Mouse (Mus musculus) kidney, postnatal 36 days (tissue): ENCODE measurements around the gene Ceacam14.

Source experiments
- DNase-seq, 2 experiments: peaks; one replicate each; pipeline ENCODE4 v3.0.0; 2021 to 2022; ENCODE audit warnings: mixed read lengths in 2 of 2

Ceacam14 gene

DNA sequence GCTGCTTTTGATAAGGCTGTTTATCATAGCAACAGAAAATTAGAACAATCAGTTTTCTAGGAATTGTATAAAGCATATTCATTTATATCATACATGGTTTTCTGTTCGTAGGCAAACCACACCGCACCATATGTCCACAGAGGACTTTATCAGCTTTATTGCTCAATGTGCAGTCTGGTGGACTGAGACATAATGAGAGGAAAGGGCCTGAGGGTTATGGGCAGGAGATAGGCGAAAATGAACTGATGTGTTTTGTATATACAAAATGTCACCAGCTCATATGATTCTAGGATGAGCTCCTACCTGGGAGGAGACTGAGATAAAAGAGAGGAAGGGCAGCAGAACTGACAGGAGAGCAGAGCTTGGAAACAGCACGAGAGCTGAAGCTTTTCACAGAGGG lies at the start of gene Ceacam14:
Gene Ceacam14 (plus strand): TSS at position 301 of the 400 bp plus-strand sequence.
- DNase-seq = no peak
